Mouse (Mus musculus): ENCODE measurements around the gene Fyco1.

GRCm38 (mm10) chr9:123801527-123801926 lies 50.2 kb downstream of the Fyco1 start:
- TF ChIP-seq CTCF (IDR thresholded peaks at IDR 0.05; ENCODE audit: low read depth): no peak
- no peak for TF ChIP-seq EP300 (IDR thresholded peaks at IDR 0.05; ENCODE audit: low read depth)
